Mouse (Mus musculus): ENCODE data around the gene Rgs17.

DNA sequence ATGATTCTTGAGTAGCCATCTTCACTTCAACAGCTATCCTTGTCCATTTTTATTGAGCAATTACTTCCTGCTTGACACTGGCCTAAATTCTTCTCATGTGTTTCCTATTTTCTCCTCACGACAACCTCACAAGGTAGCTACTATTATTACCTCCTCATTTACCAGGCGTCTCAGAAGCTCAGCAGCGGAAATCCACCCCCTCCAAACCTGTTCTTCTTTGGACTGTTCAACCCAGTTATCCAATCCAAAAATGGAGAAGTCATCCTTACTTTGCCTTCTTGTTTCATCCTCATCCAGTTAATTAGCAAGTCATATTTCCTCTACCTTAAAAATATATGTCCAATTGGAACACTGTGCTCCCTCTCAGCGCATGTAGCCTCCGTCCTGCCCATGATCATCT is 2.1 kb upstream of the Rgs17 start:
- TF ChIP-seq CTCF (conservative IDR thresholded peaks at IDR 0.05; ENCODE audit: low read length), result no peak
- TF ChIP-seq POU5F1 (IDR thresholded peaks at IDR 0.05; ENCODE audit: borderline replicate concordance, low read length), result no peak

Measured in E14TG2a.4 (cell line).